Mouse (Mus musculus) naive thymus-derived CD4-positive, alpha-beta T cell, adult 2 months (primary cell): ENCODE results near the gene Scgb1a1.
"Not testable (repeated sequence)": the region's sequence is repeated elsewhere in the genome, so short reads cannot be mapped to it uniquely, and the experiment has no call there.

Experiments used
- DNase-seq: peaks from one replicate; pipeline ENCODE4 v3.0.0-alpha.2; 2011; ENCODE audit warnings: low read depth

Scgb1a1 gene

GRCm38 (mm10) chr19:9087821-9088220, at the start of gene Scgb1a1:
TSS of gene Scgb1a1 (minus strand) at chr19:9087958.
- no peak for DNase-seq

- no peak for DNase-seq
These were observed 49.4 kb upstream of the Scgb1a1 start for GRCm38 (mm10) chr19:9137159-9137558.

GRCm38 (mm10) chr19:9135512-9136331, 48.0 kb upstream of the Scgb1a1 start, which contains the start of gene Asrgl1:
TSS of gene Asrgl1 (minus strand) at chr19:9135636.
- DNase-seq: peak; percentile 93

GRCm38 (mm10) chr19:9134746-9135511, 47.2 kb upstream of the Scgb1a1 start:
- peak; percentile 64 for DNase-seq

- no peak for DNase-seq
These were observed 42.2 kb upstream of the Scgb1a1 start for GRCm38 (mm10) chr19:9129996-9130395.

- no peak for DNase-seq
These were observed 40.9 kb upstream of the Scgb1a1 start for GRCm38 (mm10) chr19:9128499-9129194.

GRCm38 (mm10) chr19:9123986-9124385, 36.2 kb upstream of the Scgb1a1 start:
- not testable (repeated sequence) for DNase-seq

- DNase-seq: no peak
These were observed 34.6 kb upstream of the Scgb1a1 start for GRCm38 (mm10) chr19:9122390-9122789.

- DNase-seq: no peak
These were observed 32.1 kb upstream of the Scgb1a1 start for GRCm38 (mm10) chr19:9119655-9120425.

- no peak for DNase-seq
These were observed 29.5 kb upstream of the Scgb1a1 start for GRCm38 (mm10) chr19:9117275-9117674.

GRCm38 (mm10) chr19:9116268-9116667, 28.5 kb upstream of the Scgb1a1 start:
- DNase-seq: no peak

GRCm38 (mm10) chr19:9112043-9112442, 24.3 kb upstream of the Scgb1a1 start:
- DNase-seq: no peak

GRCm38 (mm10) chr19:9110182-9110869, 22.6 kb upstream of the Scgb1a1 start:
- peak; percentile 87 for DNase-seq

- DNase-seq: no peak
These were observed 20.8 kb upstream of the Scgb1a1 start for GRCm38 (mm10) chr19:9108536-9108935.

- DNase-seq: peak; percentile 15
These were observed 19.6 kb upstream of the Scgb1a1 start for GRCm38 (mm10) chr19:9107379-9107755.

GRCm38 (mm10) chr19:9106751-9107378, 19.1 kb upstream of the Scgb1a1 start:
- DNase-seq: no peak

- no peak for DNase-seq
These were observed 18.3 kb upstream of the Scgb1a1 start for GRCm38 (mm10) chr19:9106096-9106495.

GRCm38 (mm10) chr19:9105101-9105685, 17.4 kb upstream of the Scgb1a1 start:
- DNase-seq: no peak

- DNase-seq: no peak
These were observed 16.2 kb upstream of the Scgb1a1 start for GRCm38 (mm10) chr19:9103986-9104385.

- no peak for DNase-seq
These were observed 13.3 kb upstream of the Scgb1a1 start for GRCm38 (mm10) chr19:9101062-9101457.
